Mouse (Mus musculus) E14TG2a.4 (cell line): ENCODE measurements around the gene Tex29.

Experiments
- CTCF ChIP-seq: conservative IDR thresholded peaks from 2 replicates; pipeline ENCODE4 v1.5.1; 2014; ENCODE audit warnings: low read length
- NANOG ChIP-seq: IDR thresholded peaks from 2 replicates; pipeline ENCODE4 v1.6.1; 2014; ENCODE audit warnings: borderline replicate concordance, low read length, mixed read lengths
- POU5F1 ChIP-seq: IDR thresholded peaks from 2 replicates; pipeline ENCODE4 v1.6.1; 2014; ENCODE audit warnings: low read length, borderline replicate concordance

GRCm38 (mm10) chr8:11797729-11798479 lies 42.4 kb upstream of the Tex29 start:
- TF ChIP-seq CTCF = no peak
- TF ChIP-seq POU5F1 = no peak
- TF ChIP-seq NANOG = no peak
